Mouse (Mus musculus) spleen, embryonic (tissue): ENCODE data around the gene 2210407C18Rik.

Experiments used
- CTCF ChIA-PET: fragments of 350-600 bp; sonication (Branson Sonifier 250); formaldehyde crosslinking; loops from one replicate; lab custom pipeline; 2022; lab: Charles Lee

Gene 2210407C18Rik

DNA sequence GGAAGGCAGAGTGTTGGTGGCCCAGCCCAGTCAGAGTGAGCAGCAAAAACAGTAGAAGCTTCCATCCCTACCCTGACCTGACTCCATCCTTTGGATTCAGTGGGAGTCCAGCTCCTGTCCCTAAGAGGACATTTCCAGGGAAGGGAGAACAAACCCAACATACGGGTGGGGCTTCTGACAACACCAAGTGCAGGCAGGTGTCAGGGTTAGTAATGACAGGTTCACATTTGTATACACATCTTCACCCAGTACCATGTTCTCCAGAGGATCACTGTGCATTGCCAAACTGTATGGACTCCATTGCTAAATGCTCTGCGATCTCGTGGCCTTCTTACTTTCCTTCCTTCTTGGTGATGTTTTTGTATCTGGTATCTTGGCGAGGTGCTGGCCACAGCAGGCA lies at the start of gene 2210407C18Rik:
Gene 2210407C18Rik, minus strand, starts transcription at position 101 of the 400 bp plus-strand sequence.
- CTCF ChIA-PET = no interaction called here

DNA sequence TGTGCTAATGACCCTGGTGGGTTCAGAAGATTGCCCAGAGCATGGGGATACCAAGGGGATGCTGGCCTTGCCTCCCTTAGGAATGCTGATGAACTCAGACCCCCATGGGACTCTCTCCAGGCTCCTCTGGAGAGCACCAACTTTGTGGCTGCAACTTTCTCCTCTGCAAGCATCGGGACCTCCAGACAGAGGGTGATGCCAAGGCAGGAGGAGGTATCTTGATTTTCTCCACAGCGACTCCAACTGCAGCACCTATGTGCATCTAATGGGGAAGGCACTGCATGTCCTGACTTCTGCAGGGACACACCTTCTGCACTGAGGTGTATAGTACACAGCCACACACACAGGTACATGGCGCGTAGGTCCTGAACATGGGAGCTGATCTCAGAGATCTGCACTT lies 42.7 kb upstream of the 2210407C18Rik start, which contains the start of gene Olfr322:
Gene Olfr322, plus strand, starts transcription at position 187 of the 400 bp plus-strand sequence.
- CTCF ChIA-PET = no interaction called here

DNA sequence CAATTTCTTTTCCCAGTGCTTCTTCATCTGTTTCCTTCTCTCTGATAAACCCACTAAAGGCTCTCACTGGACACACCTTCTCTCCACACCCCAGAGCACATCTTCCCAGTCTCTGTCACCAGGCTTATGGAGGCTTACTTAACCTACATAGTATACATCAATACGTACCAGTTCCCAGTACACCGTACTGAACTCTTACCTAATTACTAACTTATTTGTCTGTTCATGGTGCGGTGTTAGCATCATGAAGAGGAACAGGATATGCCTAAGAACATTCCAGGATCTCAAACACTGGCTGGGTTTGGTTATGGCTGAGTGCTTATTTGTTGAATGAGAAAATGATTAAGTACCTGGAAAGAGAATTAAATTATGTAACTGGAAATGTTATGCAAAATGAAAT lies 39.3 kb upstream of the 2210407C18Rik start:
- CTCF ChIA-PET = no interaction called here

DNA sequence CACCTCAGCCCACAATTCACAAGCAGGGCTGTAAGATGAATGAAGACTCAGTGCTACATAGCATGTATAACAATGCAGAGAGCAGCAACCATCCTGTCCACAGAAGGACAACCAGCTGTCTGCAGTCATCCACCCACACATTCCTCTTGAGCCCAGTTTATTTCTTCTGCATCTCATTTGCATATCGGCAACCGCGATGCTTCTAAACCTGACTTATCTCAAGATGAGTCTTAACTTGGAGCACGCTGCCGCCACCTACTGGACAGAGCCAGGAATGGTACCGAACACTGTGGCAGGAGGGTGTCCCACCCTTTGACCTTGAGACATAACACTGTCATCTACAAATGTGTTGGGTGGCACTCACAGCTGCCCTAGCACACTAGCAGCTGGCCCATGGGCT lies 27.5 kb upstream of the 2210407C18Rik start:
- CTCF ChIA-PET = no interaction called here

DNA sequence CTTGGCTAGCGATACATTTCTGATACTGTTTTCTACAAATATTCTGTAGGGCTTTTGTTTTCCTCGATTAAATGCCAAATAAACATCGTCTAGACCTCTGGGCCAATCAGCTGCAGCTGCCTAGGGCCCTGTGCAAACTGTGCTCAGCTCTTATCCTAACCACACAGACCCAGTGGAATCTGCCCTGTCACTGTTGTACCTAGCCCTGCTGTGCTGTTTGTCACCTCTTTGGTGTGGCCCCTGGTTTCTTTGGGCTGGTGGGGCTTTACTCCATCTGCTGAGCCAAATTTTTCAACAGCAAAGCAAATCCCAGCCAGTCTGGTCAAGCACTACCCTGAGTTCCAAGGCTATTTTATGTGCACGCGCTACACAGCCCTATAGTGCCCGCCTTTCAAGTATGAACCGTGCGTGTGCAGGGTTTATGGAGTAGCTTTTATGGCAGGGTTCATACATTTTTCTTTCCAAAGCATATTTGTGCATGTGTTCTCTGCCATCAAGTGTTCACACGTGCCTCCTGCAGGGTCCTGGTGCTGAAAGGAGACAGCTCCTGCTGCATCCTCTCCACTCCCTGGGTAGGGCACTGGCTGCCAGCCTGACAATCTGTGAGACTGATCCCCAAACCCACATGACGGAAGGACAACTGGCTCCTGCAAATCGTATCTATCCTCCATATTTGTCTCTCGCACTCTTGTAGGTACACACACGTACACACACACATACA lies 25.9 kb upstream of the 2210407C18Rik start:
- CTCF ChIA-PET = no interaction called here

DNA sequence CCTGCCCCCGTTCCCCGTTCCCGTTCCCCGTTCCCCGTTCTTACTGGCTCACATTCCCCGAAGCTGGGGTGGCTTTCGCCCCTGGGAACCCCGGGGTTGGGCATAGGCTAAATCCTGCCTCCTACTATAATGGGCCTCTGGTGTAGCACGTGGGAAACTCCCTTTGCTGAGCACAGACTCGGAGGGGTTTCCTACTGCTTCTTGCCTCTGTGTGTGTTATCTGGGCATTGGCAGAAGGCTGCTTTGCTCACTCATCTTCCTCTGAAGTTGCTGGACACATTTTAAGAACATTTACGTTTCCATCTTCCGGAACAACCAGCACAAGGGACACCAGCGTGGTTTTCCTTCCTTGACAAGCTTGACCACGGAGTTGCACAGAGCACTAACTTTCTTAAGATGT lies 25.2 kb upstream of the 2210407C18Rik start:
- CTCF ChIA-PET = no interaction called here

DNA sequence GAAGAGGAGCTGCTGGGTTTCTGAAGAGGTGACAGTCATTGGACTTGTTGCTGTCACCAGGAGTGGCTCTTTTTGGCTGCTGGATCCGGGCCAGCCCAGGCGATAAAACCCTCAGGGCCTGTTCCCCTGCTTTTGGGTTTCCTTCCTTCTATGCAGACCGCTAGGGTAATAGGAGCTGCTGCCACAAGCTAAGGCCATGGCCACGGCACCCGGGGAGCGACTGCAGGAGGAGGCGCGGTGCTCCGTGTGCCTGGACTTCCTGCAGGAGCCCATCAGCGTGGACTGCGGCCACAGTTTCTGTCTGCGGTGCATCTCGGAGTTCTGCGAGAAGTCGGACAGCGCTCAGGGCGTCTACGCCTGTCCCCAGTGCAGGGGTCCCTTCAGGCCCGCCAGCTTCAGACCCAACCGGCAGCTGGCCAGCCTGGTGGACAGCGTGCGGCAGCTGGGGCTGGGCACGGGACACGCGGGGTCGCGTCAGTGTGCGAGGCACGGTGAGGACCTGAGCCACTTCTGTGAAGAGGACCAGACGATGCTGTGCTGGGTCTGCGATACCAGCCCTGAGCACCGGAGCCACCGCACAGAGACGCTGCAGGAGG lies 24.5 kb upstream of the 2210407C18Rik start, which contains the start of gene Trim58:
Gene Trim58, plus strand, starts transcription at position 194 of the 596 bp plus-strand sequence.
- CTCF ChIA-PET = interaction anchor here (0.6 to 0.7 kb wide), 2 partner anchors 162 to 238 kb away, joined by 5 to 9 read pairs; no protein-coding TSS in a partner anchor

DNA sequence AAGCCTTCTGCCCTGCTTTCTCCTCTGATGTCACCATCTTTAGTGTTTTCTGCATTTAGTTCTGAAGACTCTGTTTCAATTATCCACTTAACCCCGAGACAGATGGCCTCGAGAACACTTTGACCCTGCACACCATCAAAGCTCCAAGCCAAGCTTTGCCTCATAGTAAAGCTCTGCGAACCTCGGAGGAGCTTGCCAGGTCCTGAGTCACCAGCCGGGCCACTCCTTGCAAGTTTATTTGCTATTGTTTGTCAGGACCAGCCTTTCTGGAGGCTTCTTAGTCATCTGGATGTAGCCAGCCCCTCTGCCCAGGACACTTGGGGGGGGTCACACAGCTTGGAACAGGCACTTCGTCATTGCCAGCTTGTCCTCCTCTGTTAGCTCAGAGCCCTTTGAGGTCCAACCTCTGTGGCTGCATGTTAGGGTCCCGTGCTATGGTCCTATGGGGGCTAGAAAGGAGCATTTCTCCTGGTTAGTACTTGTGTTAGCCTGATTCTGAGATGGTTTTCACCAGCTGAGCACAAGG lies 22.4 kb upstream of the 2210407C18Rik start:
- CTCF ChIA-PET = no interaction called here

DNA sequence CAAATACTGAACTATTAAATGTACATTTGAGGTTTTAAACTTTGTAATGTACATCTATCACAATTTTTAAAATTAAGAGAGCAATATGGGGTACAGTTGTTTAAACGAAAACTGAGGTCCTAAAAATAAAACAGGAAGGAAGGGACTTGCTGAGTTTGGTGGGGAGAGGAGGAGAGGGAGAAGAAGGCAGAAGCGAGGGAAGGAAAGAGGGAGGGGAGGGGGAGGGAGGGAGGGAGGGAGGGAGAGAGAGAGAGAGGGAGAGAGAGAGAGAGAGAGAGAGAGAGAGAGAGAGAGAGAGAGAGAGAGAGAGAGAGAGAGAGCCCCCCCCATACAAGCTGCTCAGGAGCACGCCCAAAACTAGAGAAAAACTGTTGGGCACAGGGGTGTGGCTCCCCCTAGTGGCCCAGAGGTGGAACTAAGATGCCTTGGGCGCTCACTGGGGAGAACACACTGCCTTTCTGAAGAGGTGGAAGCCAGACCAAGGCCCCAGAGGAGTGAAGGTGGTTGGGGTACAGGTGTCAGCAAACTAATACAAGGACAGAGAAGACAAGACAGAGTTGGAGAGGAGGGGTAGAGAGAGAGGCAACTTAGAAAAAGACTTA lies 20.6 kb upstream of the 2210407C18Rik start:
- CTCF ChIA-PET = no interaction called here

DNA sequence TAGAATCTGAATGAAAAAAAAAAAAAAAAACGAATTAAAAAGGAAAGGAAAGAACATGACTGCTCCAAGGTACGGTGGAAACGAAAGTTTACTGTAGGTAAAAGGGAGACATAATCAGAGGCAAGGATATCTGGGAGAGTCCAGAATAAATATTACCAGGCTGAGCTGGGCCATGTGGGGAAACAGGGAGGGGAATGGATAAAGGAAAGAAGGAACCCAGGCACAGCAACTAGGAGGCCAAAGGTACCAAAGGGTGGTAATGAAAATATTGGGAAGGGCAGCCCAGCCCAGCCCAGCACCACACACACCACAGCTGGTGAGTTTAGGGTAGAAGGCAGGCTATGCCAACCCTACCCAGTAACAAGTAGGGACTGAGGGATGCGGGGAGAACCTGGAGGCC lies 19.0 kb upstream of the 2210407C18Rik start:
- CTCF ChIA-PET = interaction anchor here (0.7 kb wide), 1 partner anchor 272 kb away, joined by 11 read pairs; no protein-coding TSS in a partner anchor

DNA sequence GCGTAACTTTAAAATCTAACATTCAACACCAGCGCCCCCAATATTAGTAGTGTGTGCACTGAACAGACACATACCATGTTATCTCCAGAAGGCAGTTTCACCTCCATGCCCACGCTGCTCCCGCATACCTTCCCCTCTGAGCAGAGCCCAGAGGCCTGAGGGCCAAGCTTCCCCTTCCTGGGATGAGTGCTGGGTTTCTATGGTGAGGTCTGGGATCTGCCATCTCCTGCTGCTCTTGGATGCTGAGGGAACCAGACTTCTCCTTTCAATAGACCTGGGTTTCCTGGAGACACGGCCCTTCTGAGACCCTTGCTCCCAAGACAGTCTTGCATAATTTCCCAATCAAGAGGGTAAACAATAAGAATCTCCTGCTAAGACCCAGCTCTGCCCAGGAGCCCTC lies 14.5 kb upstream of the 2210407C18Rik start, which contains the start of gene Olfr323:
Gene Olfr323, minus strand, starts transcription at position 101 of the 400 bp plus-strand sequence.
- CTCF ChIA-PET = no interaction called here

DNA sequence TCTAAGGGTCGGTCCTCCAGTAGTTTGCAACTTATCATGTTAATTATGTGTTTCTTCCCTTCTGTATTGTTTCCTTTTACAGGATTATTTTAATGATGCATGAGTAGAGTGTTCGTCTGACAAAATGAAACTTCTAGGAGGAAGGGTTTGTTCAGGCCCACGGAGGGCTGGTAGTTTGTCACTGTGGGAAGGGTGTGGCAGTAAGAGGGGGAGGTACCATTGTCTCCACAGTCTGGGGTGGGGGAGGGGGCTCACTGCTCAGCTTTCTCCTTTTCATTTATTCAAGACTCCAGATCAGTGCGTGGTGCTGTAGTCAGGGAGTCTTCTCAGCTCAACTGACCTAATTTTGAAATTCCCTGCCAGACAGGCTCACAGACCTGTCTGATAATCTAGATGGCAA lies 10.3 kb upstream of the 2210407C18Rik start:
- CTCF ChIA-PET = no interaction called here

DNA sequence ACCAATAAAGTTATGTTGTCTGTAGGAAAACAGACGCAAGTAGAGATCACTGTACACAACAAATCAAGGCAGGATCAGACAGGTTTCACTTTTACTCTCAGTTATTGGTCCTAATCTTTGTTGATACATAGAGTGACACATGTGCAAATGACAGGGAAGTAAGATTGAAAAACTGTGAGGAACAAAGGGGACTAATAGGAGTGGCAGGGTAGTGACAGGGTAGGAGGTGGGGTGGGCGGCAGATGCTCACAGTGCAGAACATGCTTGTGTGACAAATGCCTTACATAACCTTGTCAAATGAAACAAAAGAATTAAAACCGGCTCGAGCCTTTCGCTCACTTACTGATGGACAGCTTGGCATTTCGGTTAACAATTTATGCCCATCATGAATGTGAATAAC lies 2.9 kb upstream of the 2210407C18Rik start:
- CTCF ChIA-PET = no interaction called here

DNA sequence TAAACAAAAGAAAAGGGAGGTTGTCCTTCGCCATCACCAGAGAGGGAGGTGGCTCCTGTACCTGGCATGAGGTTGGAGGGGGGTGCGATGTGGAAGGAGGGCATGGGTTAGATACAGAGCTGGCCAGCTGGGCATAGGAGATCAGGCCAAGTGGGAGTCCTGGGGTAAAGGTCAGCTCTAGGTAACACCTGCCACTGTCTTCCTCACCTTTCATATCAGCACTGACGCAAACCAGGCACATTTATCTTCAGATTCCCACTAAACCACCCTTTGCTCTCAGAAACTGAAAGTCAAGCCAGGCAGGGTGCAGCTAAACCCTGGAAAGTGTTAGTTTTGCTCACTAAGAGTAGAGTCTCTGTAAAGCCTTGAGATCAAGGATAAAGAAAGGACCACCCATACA lies 2.5 kb upstream of the 2210407C18Rik start:
- CTCF ChIA-PET = no interaction called here

DNA sequence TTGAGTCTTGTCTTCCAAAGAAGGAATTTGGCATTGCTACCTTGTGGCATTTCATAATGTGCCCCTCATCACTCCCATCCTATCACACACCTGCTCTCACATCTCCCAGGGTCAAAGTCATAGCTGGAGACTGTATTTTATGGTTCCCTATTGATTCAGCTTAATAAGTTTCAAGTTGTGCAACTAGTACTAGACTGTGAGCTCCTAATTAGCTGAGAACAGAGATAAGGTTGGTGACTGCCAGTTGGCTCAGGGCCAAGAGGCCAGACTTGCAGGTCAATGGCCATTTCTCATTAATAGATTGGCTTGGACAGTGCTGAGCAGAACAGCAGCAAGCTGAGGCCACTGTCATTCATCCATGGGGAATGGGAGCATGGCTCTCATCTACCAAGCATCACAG lies 1.3 kb downstream of the 2210407C18Rik start:
- CTCF ChIA-PET = no interaction called here

DNA sequence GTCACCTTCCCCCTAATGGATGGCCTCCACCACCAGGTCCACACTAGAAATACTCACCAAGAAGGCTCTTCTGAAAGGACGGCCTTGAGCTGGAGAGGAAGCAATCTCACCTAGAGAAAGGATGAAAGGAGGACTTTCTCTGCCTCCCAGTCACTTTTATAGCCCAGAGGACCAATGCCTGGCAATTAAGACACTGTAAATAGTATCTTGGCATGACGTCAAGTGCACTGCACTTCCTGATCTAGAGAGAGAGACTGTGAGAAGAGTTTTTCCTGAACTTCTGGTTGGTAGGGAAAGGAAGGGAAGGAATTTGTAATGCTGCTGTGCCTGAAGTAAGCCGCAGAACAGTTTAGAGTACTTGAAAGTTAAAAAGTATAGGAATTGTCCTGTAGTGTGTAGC lies 2.5 kb downstream of the 2210407C18Rik start:
- CTCF ChIA-PET = no interaction called here

DNA sequence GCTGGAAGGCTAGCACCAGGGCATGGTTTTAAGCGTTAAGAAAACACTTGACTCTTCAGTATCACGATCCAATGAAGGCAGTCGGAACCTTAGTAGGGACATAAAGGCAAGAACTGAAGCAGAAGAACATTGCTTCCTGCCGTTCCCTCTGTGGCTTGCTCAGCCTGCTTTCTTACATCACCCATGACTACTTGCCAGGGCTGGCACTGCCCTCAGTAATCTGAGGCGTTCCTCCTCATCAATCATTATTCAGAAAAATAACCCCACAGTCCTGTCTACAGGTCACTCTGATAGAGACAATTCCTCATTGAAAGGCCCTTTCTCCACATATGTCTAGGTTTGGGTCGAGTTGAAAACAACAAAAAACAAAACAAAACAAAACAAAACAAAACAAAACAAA lies 8.8 kb downstream of the 2210407C18Rik start:
- CTCF ChIA-PET = no interaction called here

DNA sequence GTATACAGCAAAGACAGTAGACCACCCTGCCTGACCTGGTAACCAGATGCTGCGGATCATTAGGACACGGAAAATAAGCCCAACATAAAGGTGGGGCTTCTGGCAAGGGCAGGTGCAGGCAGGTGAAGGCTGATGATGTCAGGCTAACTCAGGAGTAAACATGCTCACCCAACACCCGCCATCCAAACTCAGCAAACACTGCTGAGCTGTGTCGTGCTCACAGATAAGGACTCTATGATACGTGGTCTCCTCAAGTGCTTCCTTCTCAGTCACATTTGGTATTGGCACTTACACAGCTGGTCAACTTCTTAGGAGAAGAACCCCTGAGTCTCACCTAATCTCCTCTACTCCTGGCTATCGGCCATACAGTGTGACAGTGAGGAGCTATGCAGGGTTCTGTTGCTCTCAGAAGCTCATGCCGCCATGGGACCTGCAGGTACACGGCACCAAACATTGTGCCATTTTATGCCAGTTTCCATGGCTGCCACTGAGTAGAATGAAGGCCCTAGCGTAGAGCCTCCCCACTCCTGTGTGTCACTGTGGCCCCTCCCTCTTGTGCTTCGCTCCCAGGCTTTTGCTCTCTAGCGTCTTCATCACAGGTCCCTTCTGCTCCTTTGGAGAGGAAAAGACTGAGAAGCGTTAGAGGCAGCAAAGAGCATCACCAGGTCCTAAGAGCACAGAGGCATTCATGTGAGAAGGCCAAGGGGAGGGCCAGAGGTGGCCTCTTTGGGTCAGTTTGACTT lies 9.5 kb downstream of the 2210407C18Rik start:
- CTCF ChIA-PET = no interaction called here

DNA sequence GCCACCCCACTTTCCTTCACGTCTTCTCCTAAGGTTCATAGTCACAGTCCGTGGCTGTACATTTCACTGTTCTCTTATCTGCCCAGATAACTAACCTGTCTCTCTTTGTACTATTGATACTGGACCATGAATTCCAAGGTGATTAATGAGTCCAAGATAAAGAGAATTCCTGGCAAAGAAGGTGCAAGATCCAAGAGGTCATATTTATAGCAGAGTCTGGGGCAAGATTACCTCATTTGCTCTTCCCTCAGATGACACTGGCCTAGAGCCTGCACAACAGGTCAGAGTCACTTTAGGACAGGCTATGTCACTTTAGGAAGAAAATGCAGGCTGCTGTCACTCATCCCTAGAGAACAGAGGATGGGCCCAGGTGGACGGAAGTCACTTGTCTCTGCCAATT lies 10.6 kb downstream of the 2210407C18Rik start:
- CTCF ChIA-PET = no interaction called here

DNA sequence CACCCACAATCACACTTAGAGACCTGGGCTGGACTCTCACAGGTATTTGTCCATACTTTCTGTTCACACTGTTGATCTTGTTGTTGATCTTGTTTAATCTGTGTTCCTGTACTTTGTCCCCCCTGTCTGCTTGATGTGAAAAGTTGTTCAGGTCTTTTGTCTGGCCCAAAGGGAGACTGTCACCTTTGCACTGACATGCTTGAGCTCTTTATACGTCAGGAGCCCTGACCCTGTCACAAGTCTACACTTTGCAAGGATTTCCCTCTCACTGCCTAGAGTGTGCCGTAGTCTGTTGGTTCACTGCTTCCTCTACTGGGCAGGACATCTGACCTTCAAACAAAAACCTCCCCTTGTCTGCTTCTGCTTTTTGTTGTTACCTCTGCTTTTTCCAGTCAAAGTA lies 11.2 kb downstream of the 2210407C18Rik start:
- CTCF ChIA-PET = no interaction called here

DNA sequence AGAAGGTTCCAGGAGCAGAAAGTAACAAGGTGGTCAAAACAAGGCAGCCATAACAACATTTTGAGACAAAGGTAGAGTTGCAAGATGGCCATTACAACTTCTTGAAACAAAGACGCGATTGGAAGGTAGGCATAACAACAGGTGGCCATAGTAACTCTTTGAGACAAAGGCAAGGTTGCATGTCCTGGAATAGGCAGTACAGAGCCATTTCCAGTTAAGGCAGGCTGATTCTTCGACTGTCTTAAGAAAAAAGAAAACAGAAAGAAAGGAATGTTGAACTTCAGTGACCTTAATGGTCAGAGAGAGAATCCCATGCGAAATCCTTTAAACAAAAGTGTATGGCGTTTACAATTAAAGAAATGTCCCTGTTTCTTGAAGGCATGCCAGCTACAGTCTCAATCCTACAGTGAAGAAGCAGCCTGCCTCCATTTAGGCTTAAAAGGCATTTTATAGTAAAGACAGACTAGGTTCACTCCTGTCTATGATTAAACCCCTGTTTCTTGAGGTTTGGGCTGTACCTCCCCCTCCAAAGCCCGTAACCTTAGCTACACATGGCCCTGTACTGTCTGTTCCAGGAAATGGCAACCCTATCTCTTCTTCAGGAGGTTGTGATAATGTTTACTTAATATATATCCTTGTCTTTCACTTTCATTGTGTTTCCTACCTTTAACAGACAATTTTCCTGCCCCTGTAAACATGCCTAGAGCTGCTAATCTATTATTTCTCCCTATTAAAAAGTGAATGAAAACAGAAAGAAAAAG lies 12.9 kb downstream of the 2210407C18Rik start:
- CTCF ChIA-PET = no interaction called here
